Mouse (Mus musculus) spleen, postnatal 4 days (tissue): ENCODE results near the gene Serpina7.

Source experiments
- DNase-seq, 2 experiments: peaks; one replicate each; pipeline ENCODE4 v3.0.0; 2022; ENCODE audit warnings: low spot score in 2 of 2

The Serpina7 gene

GRCm38 (mm10) chrX:139085077-139085476 is at the start of gene Serpina7:
Gene Serpina7, minus strand, starts transcription at chrX:139085236.
- DNase-seq: no peak

- no peak for DNase-seq
Measured at GRCm38 (mm10) chrX:139134031-139134430, 49.0 kb upstream of the Serpina7 start.

- no peak for DNase-seq
Measured at GRCm38 (mm10) chrX:139097197-139097596, 12.2 kb upstream of the Serpina7 start.

- DNase-seq: no peak
Measured at GRCm38 (mm10) chrX:139085943-139086342, 907 bp upstream of the Serpina7 start, which contains the start of gene 4930513O06Rik. Gene 4930513O06Rik, plus strand, starts transcription at chrX:139086243.

GRCm38 (mm10) chrX:139078493-139078892 is 6.5 kb downstream of the Serpina7 start:
- no peak for DNase-seq

GRCm38 (mm10) chrX:139064078-139064477 is 21.0 kb downstream of the Serpina7 start:
- no peak for DNase-seq

GRCm38 (mm10) chrX:139053149-139053548 is 31.9 kb downstream of the Serpina7 start:
- DNase-seq: no peak

GRCm38 (mm10) chrX:139051976-139052375 is 33.1 kb downstream of the Serpina7 start:
- DNase-seq: no peak

GRCm38 (mm10) chrX:139041148-139041547 is 43.9 kb downstream of the Serpina7 start:
- DNase-seq: no peak

GRCm38 (mm10) chrX:139039314-139039713 is 45.7 kb downstream of the Serpina7 start:
- no peak for DNase-seq

GRCm38 (mm10) chrX:139037666-139038065 is 47.4 kb downstream of the Serpina7 start:
- DNase-seq: no peak
